Mouse (Mus musculus): Measurements from ENCODE around the gene Tmsb15l.
"Not testable (repeated sequence)": the region's sequence is repeated elsewhere in the genome, so short reads cannot be mapped to it uniquely, and the experiment has no call there.

The Tmsb15l gene

DNA sequence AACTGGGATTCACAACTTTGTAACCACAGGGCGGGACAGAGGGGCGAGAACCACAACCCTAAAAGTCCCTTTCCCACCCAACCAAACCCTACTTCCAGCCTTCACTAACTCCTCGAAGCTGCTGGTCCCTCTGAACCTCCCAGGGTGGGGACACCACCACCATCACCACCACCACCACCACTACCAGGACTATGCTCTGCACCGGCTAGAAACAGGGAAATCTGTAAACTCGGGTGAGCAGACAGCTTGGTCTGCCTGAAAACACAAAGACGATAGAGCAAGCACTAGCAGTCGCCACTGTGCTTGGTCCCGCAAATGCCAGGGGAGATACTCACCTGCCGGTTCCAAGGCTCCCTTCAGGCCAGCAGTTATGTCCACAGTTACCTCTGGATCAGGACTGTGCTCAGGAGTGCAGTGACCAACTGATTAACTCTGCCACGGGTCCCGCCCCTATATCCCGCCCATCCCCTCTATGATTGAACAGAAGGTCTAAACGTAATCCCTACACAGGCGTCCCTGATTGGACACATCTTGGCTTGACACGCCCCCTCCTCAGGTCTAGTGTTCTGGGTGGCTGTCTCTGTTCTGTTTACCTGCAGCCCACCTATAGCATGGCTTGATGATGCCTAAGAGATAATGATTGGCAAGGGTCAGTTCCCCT, at the start of gene Tmsb15l, which contains the start of gene Tmsb15b1:
Gene Tmsb15l (minus strand): TSS at position 446 of the 661 bp plus-strand sequence.
Gene Tmsb15b1 (minus strand): TSS at position 451 of the 661 bp plus-strand sequence.
- DNase-seq (ENCODE audit: low read depth, low spot score), result peak; percentile 77

DNA sequence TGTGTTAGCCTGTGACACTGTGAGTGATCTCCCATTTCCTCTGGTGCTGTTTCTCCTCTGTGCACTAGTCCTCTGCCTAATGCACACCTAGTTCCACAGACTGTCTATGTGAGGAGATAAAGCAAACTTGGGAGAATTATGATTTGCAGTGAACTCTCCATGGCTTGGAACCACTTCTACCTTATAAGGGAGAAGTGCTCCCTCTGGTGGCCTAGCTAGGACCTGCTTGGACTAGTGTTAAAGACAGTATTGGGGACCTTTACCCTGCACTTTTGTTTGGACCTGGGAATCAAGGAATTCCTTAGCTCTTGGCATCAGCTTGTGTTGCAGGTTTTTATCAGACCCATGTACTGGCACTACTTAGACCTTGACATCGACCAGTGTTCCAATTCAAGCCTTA, 42.6 kb upstream of the Tmsb15l start:
- DNase-seq (ENCODE audit: low read depth, low spot score), result peak; percentile 12

DNA sequence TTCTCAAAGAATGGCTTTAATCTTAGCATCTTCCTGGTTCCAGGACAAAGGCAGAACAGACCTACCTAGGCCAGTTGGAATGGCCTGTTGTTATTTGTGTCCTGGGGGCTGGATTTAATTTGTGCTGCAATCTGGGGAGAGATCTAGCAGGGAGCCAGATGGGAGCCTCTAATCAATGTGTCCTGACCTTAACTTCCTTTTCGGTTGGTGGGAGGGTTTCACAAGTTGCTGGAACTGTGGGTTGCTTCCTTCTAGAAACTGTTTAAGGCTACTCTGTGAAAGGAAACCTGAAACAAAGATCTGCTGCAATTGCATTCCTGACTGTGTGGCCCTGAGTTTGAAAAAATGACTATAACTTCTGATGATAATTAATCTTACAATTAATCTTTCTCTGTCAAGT, 41.0 kb upstream of the Tmsb15l start:
- no peak for DNase-seq (ENCODE audit: low read depth, low spot score)

DNA sequence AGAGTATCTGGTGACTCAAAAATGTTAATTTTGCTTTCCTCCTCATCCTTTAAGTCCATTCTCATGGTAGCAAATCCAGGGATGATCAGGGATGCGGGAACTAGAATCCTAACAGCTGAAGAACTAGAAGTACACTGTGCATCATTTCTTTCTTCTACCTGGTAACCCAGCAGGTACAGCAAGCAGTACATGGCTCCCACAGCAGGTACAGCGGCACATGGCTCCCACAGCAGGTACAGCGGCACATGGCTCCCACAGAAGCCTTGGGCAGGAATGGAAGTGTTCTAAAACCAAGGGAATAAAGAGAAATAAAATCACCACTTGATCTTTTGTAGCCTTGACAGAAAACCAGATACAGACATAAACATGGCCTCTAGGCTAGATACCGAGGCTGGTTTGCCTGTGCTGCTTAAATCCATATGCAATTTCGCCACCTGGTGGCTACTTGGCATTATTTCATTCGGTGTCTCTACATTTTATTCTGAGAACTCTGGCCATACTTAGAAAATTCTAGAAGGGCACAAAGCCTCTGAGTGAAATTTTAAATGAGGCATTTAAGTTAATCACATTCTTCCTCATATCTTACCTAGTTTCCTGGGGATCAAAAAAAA, 38.5 kb upstream of the Tmsb15l start:
- DNase-seq (ENCODE audit: low read depth, low spot score), result peak; percentile 60

DNA sequence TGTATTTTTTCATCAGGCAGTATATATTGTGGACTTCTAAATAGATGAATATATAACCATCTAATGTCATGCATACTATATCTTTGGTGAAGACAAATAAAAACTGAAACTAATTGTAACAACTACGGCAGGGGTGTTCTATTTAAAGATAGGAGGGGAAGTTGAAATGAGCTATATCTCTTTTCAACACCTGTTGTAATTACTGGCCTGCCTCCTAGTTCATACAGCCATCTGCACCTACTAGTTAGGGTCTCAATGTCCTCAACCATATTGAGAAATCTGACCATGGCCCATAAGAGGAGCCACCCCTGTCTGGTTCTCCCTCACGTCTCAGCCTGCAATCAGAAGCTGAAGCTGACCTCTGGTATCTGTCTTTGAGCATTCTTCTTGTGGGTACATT, 19.6 kb upstream of the Tmsb15l start:
- DNase-seq (ENCODE audit: low read depth, low spot score), result no peak

DNA sequence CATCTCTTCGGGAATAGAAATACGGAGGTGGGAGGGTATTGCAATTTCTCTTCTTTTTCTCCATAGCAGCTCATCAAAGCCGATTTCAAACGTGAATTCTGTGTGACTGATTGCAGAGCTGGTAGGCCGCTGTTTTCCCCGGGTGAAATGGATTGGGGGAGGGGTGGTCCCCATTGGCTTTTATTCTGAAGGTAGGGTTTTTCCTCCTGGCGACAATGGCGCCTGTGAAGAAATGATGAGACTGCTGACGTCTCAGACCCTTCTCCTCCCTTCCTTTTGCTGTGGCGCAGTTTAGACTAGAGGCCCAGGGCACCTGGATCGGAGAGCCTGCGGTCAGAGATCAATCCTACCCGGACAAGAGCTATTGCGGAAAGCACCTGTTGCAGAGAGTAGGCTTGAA, 17.0 kb upstream of the Tmsb15l start:
- peak; percentile 10 for DNase-seq (ENCODE audit: low read depth, low spot score)

DNA sequence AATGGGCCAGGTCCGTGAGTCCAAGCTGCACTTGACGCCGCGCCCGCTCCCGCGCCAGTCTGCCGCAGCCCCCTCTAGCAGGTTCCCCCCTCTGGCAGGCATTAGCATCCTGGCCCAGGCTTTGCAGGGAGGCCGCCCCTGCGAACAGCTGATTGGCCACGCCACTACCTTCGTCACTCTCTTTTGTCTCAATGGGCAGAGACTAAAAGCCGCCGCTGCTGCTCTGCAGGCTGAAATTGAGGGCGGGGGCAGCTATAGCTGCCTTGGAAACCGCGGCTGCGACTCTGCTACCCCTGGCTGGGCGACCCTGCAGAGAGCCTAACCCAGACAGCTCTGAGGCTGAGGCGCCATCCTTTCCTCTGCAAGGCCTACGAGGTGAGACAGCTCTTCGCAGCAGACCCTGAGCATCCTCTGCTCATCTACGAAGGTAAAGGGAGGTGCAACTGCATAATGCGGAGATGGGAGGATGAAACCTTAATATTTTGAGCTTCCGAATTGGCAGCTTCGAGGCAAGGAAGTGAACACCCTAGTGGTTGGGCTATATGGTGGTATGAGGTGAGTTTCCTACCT, 16.4 kb upstream of the Tmsb15l start, which contains the start of gene Zcchc18:
Gene Zcchc18 (plus strand): TSS at position 178 of the 570 bp plus-strand sequence.
- peak; percentile 85 for DNase-seq (ENCODE audit: low read depth, low spot score)

DNA sequence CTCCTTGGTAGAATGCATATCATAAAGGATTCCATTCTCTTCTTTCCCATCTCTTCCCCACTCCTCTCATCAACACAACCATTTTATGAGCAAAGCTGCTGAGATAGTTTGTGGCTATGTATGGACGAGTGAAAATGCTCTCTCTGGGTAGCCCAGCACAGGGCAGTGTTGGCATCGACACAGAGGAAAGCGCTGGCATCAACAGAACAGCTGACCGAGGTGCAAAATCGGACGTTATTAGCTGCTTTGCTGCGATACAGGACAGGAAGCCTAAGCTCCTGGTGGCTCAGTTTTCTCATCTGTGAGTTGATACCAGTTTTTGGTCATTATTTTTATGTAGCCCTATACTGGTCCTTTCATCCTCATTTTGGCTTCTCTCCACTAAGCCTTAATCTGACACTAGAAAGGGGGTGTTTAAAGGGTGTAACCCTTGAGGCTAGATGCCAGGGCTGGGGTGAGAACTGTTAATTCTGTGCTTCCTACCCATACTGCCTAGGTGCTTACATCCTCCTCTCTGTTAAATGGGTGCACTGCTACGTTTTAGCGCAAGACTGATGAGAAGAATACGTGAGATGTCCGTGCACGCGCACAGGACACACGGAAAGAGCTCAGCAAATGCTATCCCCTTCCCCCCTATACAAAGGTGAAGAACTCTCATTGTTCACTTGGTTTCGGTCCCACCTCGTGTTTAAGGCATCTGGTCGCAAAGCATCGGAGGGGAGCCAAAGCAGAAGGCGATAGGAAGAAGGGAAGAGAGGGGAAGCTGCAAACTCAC, 15.7 kb upstream of the Tmsb15l start:
- DNase-seq (ENCODE audit: low read depth, low spot score), result no peak

DNA sequence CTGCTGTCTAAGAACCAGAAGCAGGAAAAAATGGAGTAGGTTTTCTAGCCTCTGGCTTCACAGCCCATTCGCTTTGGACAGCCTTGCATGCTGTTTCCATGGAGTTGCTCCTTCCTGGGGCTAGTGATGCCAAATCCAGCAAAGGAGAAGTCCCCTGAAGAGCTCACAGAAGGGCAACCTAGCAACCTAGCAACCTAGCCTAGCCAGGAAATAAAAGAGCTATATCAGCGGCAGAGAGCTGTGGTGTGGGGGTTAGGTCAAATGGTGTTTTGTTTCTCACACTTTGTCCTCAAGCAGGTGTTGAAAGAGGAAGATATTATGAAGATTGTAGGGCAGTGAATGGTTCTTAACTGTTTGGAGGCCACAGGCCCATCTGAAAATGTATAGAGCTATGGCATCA, 14.6 kb upstream of the Tmsb15l start:
- DNase-seq (ENCODE audit: low read depth, low spot score), result no peak

DNA sequence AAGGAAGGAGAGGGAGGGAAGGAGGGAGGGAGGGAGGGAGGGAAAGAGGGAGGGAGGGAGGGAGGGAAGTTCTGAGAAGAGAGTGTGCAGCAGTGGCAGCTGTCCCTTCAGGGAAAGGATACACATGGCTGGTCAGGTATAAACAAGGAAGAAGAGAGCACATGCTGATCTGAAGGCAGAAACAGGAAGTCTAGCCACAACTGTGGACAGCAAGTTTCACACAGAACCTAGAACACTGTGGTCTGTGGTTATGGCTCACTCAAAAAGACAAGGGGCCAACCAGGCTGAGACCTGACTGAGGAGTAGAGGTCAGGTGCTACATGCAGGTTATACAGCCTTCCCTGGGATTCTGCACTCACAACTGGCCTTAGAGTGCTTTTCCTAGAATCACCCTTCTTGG, 9.4 kb upstream of the Tmsb15l start:
- DNase-seq (ENCODE audit: low read depth, low spot score), result no peak

DNA sequence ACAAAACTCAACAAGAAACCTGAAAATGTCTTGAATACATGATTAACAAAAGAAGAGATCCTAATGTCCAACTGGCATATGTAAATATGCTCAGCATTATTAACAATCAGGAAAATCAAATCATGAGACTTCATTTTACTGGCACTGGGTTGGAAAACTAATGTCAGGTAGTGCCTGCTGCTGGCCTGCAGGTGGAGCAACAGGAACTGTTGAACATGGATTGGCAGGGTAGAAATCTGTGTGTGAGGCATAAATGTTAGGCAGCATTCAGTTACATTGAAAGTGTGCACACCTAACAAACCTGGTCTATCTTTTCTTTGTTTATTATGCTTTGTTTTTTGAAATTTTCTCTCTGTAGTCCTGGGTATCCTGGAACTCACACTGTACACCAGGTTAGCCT, 1.9 kb upstream of the Tmsb15l start:
- no peak for DNase-seq (ENCODE audit: low read depth, low spot score)

DNA sequence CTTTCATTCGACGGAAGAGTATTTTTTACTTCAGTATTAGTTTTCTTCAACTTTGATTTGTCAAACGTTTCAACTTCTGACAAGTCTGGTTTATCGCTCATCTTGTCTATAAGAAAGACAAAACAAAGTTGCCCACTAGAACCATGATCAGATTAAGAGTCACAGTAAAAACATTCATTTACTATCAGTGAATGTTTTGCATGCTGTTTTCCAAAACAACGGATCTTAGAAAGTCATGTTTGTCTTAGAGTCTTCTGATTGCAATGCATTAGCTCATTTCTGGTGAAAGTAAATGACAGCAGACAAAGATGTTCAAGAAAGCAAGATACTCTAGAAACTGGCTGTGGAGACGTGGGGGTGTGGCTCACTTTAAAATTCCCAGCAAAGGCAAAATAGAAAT, 1.3 kb downstream of the Tmsb15l start, which contains the start of gene Tmsb15b2:
Gene Tmsb15b2 (minus strand): TSS at position 101 of the 400 bp plus-strand sequence.
- DNase-seq (ENCODE audit: low read depth, low spot score), result not testable (repeated sequence)

DNA sequence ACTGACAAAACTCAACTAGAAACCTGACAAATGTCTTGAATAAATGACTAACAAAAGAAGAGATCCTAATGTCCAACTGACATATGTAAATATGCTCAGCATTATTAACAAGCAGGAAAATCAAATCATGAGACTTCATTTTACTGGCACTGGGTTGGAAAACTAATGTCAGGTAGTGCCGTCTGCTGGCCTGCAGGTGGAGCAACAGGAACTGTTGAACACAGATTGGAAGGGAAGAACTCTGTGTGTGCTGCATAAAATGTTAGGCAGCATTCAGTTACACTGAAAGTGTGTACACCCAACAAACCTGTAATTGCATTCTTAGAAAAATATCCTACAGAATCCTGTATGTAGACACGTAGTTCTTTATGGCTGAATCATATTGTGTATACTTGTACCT, 17.0 kb downstream of the Tmsb15l start:
- no peak for DNase-seq (ENCODE audit: low read depth, low spot score)

DNA sequence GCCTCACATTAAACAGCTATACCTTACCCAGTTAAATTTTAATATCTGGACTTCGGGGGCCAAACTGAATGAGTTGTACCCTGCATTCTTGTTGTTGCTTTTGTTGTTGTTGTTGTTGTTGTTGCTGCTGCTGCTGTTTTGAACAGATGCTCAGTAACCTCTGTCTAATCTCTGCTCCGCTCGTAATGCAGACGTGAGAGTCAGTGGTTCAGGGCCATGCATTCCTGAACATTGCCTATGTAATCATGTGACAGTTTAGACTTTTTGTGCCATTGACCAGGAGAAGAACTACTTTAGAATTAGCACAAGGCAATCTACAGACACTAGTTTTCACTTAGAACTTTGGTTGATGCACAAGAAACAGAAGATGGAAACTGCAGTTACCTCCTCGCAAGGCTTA, 18.4 kb downstream of the Tmsb15l start:
- not testable (repeated sequence) for DNase-seq (ENCODE audit: low read depth, low spot score)

DNA sequence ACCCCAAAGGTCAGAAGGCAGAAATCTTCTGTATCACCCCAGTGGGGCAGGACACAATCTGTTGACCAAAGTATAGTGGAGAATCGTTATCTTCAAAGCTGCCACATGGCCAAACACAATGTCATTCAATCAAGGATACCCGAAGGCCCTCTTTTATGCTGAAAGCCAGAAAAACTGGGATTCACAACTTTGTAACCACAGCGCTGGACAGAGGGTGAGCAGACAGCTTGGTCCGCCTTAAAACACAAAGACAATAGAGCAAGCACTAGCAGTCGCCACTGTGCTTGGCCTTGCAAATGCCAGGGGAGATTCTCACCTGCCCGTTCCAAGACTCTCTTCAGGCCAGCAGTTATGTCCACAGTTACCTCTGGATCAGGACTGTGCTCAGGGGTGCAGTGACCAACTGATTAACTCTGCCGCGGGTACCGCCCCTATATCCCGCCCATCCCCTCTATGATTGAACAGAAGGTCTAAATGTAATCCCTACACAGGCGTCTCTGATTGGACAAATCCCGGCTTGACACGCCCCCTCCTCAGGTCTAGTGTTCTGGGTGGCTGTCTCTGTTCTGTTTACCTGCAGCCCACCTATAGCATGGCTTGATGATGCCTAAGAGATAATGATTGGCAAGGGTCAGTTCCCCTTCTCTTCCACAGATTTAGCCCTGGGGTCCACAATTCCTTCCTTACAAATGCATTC, 18.9 kb downstream of the Tmsb15l start:
- peak; percentile 62 for DNase-seq (ENCODE audit: low read depth, low spot score)

DNA sequence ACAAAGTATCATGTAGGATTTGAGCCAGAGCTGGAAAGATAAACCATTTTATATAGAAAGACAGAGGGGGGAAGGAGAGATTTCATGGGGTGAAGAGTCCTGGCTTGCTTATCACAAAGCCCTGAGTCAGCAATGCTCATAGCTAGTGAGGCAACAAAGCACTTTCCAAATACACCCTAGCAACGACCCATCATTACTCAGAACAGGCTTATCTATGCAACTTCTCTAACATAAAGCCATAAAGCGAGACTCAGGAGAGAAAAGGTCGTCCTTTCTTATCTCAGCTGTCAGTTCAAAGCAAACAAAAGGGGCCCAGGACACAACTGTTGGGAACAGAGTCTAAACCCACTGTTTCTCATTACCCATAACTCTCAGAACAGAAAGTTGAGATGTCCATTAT, 38.7 kb downstream of the Tmsb15l start:
- DNase-seq (ENCODE audit: low read depth, low spot score), result no peak

DNA sequence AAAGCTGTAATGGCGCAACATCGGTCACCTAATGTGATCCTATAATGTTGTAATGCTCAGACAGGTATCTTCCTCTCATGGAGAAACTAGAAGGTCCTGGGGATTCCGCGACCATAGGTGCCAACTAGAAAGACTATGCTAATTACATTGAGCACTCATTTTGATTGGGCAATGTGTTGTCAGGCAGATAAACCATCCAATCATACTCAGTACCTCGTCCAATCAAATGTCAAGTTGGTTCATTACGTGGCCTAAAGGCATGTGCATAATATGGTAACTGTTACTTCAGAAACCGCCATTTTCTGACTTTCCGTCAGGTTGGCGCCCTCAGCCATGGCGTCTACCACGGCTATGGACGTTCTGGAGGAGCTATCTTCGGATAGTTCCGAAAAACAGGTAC, 49.6 kb downstream of the Tmsb15l start, which contains the start of gene H2bfm:
Gene H2bfm (plus strand): TSS at position 295 of the 400 bp plus-strand sequence.
- DNase-seq (ENCODE audit: low read depth, low spot score), result no peak

DNA sequence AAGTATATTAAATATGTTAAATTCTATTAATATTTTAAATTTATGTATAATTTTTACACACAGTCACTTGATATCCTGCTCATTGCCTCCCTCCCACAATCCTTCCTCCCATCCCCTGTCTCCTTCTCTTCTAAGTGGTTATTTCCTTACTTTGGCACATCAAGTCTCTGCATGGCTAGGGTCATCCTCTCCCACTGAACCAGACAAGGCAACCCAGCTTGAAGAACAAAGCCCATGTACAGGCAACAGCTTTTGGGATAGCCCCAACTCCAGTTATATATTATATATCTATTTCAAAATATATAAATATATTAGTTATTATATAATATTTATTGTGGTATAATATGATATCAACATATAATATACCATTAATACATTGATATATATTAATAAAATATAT, 50.8 kb downstream of the Tmsb15l start:
- no peak for DNase-seq (ENCODE audit: low read depth, low spot score)

All from telencephalon, adult 2 months (tissue).